Mouse (Mus musculus): ENCODE measurements at regions not wholly inside any gene's neighbourhood (a gene's known extent, or its start where the extent isn't known, plus 50 kb on each side); places are given as distances from the start of the nearest gene placed in this dataset.

DNA sequence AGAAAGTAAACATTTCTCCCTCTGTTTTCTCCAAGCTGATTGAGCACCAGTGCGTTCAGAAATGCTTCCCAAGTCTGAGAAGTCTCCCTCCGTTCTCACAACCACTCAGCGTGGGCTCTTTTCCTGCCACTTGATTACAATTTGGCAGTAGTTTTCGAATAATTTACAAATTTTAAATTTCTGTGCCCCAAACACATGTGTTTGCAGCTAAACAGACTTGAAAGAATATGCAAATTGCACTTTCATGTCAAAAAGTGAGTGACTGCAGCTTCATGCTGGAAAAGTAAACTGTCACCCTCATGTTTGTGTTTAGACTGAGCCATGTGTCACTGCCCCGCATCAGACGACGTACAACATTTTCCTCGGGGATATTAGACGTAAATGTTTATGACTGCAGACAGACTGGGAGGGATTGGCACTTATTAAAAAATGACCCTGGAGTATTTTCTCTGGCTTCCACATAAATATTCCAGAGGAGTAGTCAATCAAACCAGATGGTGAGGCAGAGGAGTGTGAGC is 70.6 kb upstream of the Six2 start:
- DNase-seq = no peak

DNA sequence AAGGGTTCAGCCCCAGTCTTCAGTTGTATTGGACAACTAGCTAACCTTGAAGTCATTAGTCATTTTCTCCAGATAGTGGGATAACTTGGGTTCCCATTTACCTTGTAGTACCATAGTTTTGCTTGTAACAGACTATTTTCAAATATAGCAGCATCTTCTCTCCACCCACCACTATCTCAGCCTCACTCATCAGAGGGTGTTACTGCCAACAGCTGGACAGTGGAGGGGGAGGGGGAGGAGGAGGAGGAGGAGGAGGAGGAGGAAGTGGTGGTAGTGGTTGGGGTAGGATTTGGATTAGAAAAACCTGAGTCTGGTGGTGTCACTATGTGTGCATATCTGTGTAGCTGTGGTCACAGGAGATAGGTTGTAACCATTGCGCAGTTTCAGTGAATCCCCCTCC is 69.6 kb upstream of the Six2 start:
- DNase-seq = no peak

DNA sequence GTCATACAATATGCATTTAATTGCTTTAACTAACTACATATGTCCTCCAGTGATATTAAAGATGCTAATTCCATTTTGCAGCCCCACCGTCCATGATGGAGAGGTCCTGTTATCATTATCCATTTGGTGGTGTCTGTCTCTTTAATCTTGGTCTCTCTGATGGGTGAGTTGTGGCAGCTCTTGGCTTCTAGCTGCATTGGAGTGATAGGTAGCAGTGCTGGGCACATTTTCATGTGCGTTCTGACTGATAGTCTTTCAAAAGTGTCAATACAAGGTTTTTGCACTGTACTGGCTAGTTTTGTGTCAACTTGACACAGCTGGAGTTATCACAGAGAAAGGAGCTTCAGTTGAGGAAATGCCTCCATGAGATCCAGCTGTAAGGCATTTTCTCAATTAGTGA is 67.5 kb upstream of the Six2 start:
- DNase-seq = no peak

DNA sequence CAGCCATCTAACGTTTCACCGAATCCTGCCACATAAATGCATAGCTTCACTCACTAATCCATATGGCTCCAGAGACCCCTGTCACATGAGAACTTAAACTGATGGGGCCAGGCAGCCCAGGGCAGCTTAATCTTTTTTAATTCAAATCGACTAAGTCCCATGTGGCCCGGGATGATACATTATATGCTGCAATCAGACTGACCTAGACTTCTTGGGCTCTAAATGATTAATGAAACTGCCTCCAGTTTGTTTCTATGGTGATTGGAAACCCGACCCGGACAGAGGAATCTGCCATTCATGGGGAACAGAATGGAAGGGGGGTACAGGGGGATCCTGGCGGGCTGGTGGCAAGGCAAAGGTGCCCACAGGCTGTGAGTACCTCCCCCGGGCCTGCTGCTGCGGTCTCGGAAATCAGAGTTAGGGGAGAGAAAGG is 60.6 kb upstream of the Six2 start:
- no peak for DNase-seq

DNA sequence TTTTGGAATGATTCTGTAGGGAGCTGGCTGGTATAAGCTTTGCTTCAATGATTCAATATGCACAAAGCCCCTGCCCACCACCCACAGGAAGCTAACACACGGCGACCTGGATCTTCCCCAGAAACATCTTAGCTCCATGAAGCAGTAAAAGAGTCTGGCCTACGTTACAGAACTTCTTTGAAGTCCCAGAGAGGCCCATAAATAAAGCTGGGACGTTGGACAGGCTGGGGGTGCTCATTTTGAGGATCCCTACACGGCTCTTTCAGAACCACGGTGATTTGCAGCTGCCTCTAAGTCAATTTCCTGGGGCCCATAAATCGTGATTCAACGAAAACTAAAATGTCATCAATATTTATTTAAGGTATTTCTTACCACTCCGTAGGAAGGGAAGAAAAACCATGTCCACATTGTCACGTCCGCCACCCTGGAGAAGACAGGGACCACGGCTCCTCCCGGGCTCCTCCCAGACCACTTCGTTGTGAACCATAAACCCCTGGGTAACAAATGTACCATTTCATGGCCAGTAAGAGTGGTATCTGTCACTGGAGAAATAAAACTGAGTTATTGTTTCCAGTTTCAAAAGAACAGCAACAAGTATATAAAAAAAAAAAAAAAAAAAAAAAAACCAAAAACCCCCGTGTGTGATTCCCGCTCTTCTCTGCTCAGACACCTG is 60.0 kb upstream of the Six2 start:
- no peak for DNase-seq

Measured in thymus, postnatal 36 days (tissue).